Mouse (Mus musculus): ENCODE results near the gene Hinfp. TPM values are rescaled to one million over a fixed set of nuclear protein-coding genes. Genes with fewer than 3 reads are reported as not detected.
"Not testable (repeated sequence)": the region's sequence is repeated elsewhere in the genome, so short reads cannot be mapped to it uniquely, and the experiment has no call there.

The Hinfp gene
- polyA plus RNA-seq, 1 experiment from 2014 or later, result 10.0 TPM

GRCm38 (mm10) chr9:44323656-44324055, 18.2 kb upstream of the Hinfp start:
- not testable (repeated sequence) for H3K4me2 ChIP-seq (replicated peaks; ENCODE audit: low read depth, low read length)

GRCm38 (mm10) chr9:44320799-44321133, 15.3 kb upstream of the Hinfp start:
- 20% methylated on average over 6 of the region's 6 CpGs for WGBS
- peak; percentile 54 for ATAC-seq
- TF ChIP-seq CTCF (IDR thresholded peaks at IDR 0.05) (no peak), EP300 (IDR thresholded peaks at IDR 0.05) (no peak)
- peak; percentile 85 for DNase-seq (ENCODE audit: low spot score)
- Histone ChIP-seq H3K4me1 (ENCODE audit: insufficient read depth, low read depth, low read length) (peaks cover 16% of the 10 kb centered on the region), H3K9ac (replicated peaks; ENCODE audit: low read depth) (peak overlapping the region; percentile 39; the same call in 1 of the 2 replicates), H3K27ac (ENCODE audit: low read length) (peak overlapping the region; percentile 88), H3K9me3 (ENCODE audit: low read length) (no peaks in the 10 kb centered on the region), H3K36me3 (ENCODE audit: insufficient read depth, low read length) (peaks cover 1% of the 10 kb centered on the region; the same call in 1 of the 2 replicates), H3K4me2 (replicated peaks; ENCODE audit: low read depth, low read length) (peak overlapping the region; percentile 89), H3K27me3 (replicated peaks; ENCODE audit: insufficient read depth, low read length) (no peaks in the 10 kb centered on the region), H3K4me3 (ENCODE audit: low read depth, low read length) (peak overlapping the region; percentile 69)

More at GRCm38 (mm10) chr9:44323656-44324055, 18.2 kb upstream of the Hinfp start:
- not testable (repeated sequence) for DNase-seq (ENCODE audit: low spot score); H3K4me3 ChIP-seq (ENCODE audit: low read depth, low read length); H3K27me3 ChIP-seq (replicated peaks; ENCODE audit: insufficient read depth, low read length); H3K36me3 ChIP-seq (ENCODE audit: insufficient read depth, low read length); ATAC-seq; H3K27ac ChIP-seq (ENCODE audit: low read length); H3K9me3 ChIP-seq (ENCODE audit: low read length); H3K9ac ChIP-seq (replicated peaks; ENCODE audit: low read depth)
- H3K4me1 ChIP-seq (ENCODE audit: insufficient read depth, low read depth, low read length), result peaks cover 12% of the 10 kb centered on the region
- peak; percentile 25; the same call in 1 of the 2 replicates for TF ChIP-seq CTCF (IDR thresholded peaks at IDR 0.05)
- WGBS, result 61% methylated on average over 4 of the region's 4 CpGs

- no peaks in the 10 kb centered on the region for H3K27me3 ChIP-seq (replicated peaks; ENCODE audit: insufficient read depth, low read length)
- ATAC-seq (peak; percentile 99), DNase-seq (ENCODE audit: low spot score) (peak; percentile 100)
- H3K27ac ChIP-seq (ENCODE audit: low read length), result peak within 1 kb of the TSS; percentile 88
- H3K9ac ChIP-seq (replicated peaks; ENCODE audit: low read depth), result peak within 1 kb of the TSS; percentile 73
- H3K4me2 ChIP-seq (replicated peaks; ENCODE audit: low read depth, low read length), result peak within 1 kb of the TSS; percentile 89
- H3K9me3 ChIP-seq (ENCODE audit: low read length), result no peaks in the 10 kb centered on the region
- under 1% methylated on average over 66 of the region's 67 CpGs for WGBS
- no peak for TF ChIP-seq CTCF (IDR thresholded peaks at IDR 0.05)
- TF ChIP-seq EP300 (IDR thresholded peaks at IDR 0.05), result peak; percentile 47; the same call in 1 of the 2 replicates
- peaks cover 16% of the 10 kb centered on the region for H3K4me1 ChIP-seq (ENCODE audit: insufficient read depth, low read depth, low read length)
- peaks cover 7% of the 10 kb centered on the region; the same call in 1 of the 2 replicates for H3K36me3 ChIP-seq (ENCODE audit: insufficient read depth, low read length)
- peak within 1 kb of the TSS; percentile 69 for H3K4me3 ChIP-seq (ENCODE audit: low read depth, low read length)
Measured at GRCm38 (mm10) chr9:44319887-44320798, 14.7 kb upstream of the Hinfp start, which contains the start of gene C2cd2l. Gene C2cd2l (minus strand): TSS chr9:44320285.

DNA sequence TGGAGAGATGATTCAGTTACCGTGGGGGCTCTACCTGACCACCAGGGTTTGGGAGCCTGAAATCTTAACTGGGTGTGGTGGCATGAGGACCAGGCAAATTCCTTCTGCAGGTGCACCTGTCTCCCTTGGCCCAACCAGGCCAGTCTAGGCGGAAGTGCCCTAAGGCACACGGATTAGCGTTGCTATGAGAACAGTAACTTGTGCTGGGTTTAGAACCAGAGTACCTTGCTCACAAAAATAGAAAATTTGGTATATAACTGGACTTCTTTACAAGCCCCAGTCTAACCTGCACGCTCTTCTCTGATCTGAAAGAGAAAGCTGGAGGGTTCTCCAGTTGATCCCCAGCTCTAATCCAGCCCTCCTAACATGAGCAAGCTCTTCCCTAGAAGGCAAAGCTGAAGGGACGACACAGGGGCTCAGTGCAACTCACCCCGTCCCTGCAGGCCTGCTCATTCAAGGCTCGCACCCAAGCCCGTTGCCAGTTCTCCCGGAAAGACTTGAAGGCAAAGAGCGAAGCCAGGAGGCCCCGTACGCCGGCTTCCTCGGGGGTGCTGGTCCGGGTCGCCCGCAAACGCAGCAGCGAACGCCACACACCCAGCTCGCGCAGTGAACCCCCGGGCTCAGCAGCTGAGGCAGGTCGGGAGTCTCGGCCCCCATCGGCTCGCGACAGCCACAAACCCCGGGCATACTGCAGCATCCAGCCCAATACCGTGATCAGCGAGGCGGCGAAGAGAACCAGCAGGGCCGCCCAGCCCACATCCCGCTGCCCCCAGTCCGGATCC, 13.8 kb upstream of the Hinfp start:
- peak overlapping the region; percentile 73 for H3K9ac ChIP-seq (replicated peaks; ENCODE audit: low read depth)
- peak overlapping the region; percentile 57 for H3K27ac ChIP-seq (ENCODE audit: low read length)
- DNase-seq (ENCODE audit: low spot score) (peak; percentile 28), ATAC-seq (no peak)
- TF ChIP-seq EP300 (IDR thresholded peaks at IDR 0.05) (no peak), CTCF (IDR thresholded peaks at IDR 0.05) (no peak)
- H3K9me3 ChIP-seq (ENCODE audit: low read length), result no peaks in the 10 kb centered on the region
- peak overlapping the region; percentile 69 for H3K4me3 ChIP-seq (ENCODE audit: low read depth, low read length)
- H3K27me3 ChIP-seq (replicated peaks; ENCODE audit: insufficient read depth, low read length), result no peaks in the 10 kb centered on the region
- peaks cover 16% of the 10 kb centered on the region for H3K4me1 ChIP-seq (ENCODE audit: insufficient read depth, low read depth, low read length)
- WGBS, result 2% methylated on average over 37 of the region's 37 CpGs
- peak overlapping the region; percentile 89 for H3K4me2 ChIP-seq (replicated peaks; ENCODE audit: low read depth, low read length)
- peaks cover 8% of the 10 kb centered on the region; the same call in 1 of the 2 replicates for H3K36me3 ChIP-seq (ENCODE audit: insufficient read depth, low read length)

DNA sequence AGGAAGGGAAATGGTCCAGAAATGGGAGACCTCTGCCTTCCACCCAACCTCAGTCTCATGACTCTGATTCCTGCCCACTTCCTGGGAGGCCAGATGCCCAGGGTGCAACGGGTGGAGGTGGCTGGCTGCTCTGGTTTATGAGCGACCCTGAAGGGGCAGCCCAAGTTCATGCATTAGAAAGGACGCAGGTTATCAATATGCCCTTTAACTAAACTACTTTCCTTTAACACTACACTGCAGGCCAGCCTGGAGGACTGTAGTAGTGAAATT, 13.3 kb upstream of the Hinfp start:
- no peak overlapping the region for H3K27ac ChIP-seq (ENCODE audit: low read length)
- peak overlapping the region; percentile 89 for H3K4me2 ChIP-seq (replicated peaks; ENCODE audit: low read depth, low read length)
- H3K9me3 ChIP-seq (ENCODE audit: low read length), result no peaks in the 10 kb centered on the region
- H3K9ac ChIP-seq (replicated peaks; ENCODE audit: low read depth), result no peak overlapping the region
- H3K36me3 ChIP-seq (ENCODE audit: insufficient read depth, low read length), result peaks cover 12% of the 10 kb centered on the region; the same call in 1 of the 2 replicates
- no peak for ATAC-seq
- H3K4me1 ChIP-seq (ENCODE audit: insufficient read depth, low read depth, low read length), result peaks cover 16% of the 10 kb centered on the region
- TF ChIP-seq CTCF (IDR thresholded peaks at IDR 0.05) (no peak), EP300 (IDR thresholded peaks at IDR 0.05) (no peak)
- no peaks in the 10 kb centered on the region for H3K27me3 ChIP-seq (replicated peaks; ENCODE audit: insufficient read depth, low read length)
- DNase-seq (ENCODE audit: low spot score), result no peak
- peak overlapping the region; percentile 69 for H3K4me3 ChIP-seq (ENCODE audit: low read depth, low read length)
- 31% methylated on average over 3 of the region's 3 CpGs for WGBS

Data from lung, postnatal 0 days (tissue).